In the genomic region with DNA sequence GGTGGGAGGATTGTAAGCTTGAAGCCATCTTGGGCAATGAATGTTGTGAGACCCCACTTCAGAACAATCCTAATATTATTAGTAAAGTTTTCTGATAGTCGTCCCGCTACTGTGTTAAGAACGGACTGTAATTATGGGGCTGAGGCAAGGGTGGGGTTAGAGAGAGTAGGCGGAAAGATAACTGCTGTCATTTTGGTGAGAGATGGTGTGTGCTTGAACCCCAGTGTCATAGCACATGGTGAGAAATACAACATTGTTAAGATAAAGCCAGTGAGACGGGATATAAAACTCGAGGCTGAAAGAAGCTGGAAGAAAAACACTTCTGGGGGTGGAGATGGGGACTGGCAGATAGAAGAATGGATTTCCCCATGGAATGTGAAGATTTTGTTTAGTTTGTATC, we compare ENCODE assay signal across 13 mouse cellular contexts. TPM values are rescaled to one million over a fixed set of nuclear protein-coding genes. Genes with fewer than 3 reads are reported as not detected.
DNase-seq lines count a peak whose midpoint lies in the region; ATAC-seq lines count a peak whose summit lies in the region.
"Had no signal": no experiment of that assay in that cellular context is flagged by ENCODE, and none has a peak within 500 bp of the region (broad histone marks: within the 10 kb centered on the region; RNA-seq: fewer than 3 reads in every experiment).

No protein-coding gene starts in this region.

- peaks cover 8% of the 10 kb centered on the region for H3K9me3 ChIP-seq in hindbrain, embryonic 10.5 days
- H3K9me3 ChIP-seq in hindbrain, embryonic 13.5 days, result peaks cover 6% of the 10 kb centered on the region; the same call in 1 of the 2 replicates
- peaks cover 7% of the 10 kb centered on the region; the same call in 1 of the 2 replicates for H3K9me3 ChIP-seq in lung, embryonic 15.5 days
- peaks cover 12% of the 10 kb centered on the region for H3K9me3 ChIP-seq in embryonic facial prominence, embryonic 10.5 days
- peaks cover 5% of the 10 kb centered on the region; the same call in 1 of the 2 replicates for H3K9me3 ChIP-seq in liver, embryonic 15.5 days (replicated peaks)

- no peak for ATAC-seq in hindbrain, embryonic 13.5 days (ENCODE audit: low FRiP score)
- no peak for ATAC-seq in lung, embryonic 15.5 days (ENCODE audit: borderline replicate concordance, extremely low read depth, low FRiP score, low TSS enrichment)
- ATAC-seq in liver, embryonic 15.5 days (ENCODE audit: insufficient read depth), result no peak
- ATAC-seq: hindbrain, embryonic 16.5 days had no signal

- H3K4me3 ChIP-seq in hindbrain, embryonic 10.5 days, result 0 out of 2 replicates have a peak overlapping the region, but pooled peaks have one; percentile 77
- H3K4me3 ChIP-seq in hindbrain, embryonic 13.5 days, result no peak overlapping the region
- no peak overlapping the region for H3K4me3 ChIP-seq in lung, embryonic 15.5 days
- H3K4me3 ChIP-seq in embryonic facial prominence, embryonic 10.5 days, result peak overlapping the region; percentile 72; the same call in 1 of the 2 replicates
- H3K4me3 ChIP-seq in liver, embryonic 15.5 days (replicated peaks), result peak overlapping the region; percentile 12; the same call in 1 of the 2 replicates

- no peak overlapping the region for H3K27ac ChIP-seq in hindbrain, embryonic 10.5 days
- no peak overlapping the region for H3K27ac ChIP-seq in hindbrain, embryonic 13.5 days
- no peak overlapping the region for H3K27ac ChIP-seq in lung, embryonic 15.5 days
- H3K27ac ChIP-seq in embryonic facial prominence, embryonic 10.5 days (replicated peaks), result no peak overlapping the region
- H3K27ac ChIP-seq in liver, embryonic 15.5 days (replicated peaks), result no peak overlapping the region
- H3K27ac ChIP-seq: stomach, postnatal 0 days had no signal

- peaks cover 19% of the 10 kb centered on the region for H3K4me1 ChIP-seq in hindbrain, embryonic 10.5 days (replicated peaks)
- H3K4me1 ChIP-seq in hindbrain, embryonic 13.5 days (replicated peaks), result peaks cover 13% of the 10 kb centered on the region
- H3K4me1 ChIP-seq in lung, embryonic 15.5 days, result peaks cover 19% of the 10 kb centered on the region; the same call in 1 of the 2 replicates
- H3K4me1 ChIP-seq in embryonic facial prominence, embryonic 10.5 days, result peaks cover 19% of the 10 kb centered on the region
- peaks cover 32% of the 10 kb centered on the region for H3K4me1 ChIP-seq in liver, embryonic 15.5 days (replicated peaks)

- no peaks in the 10 kb centered on the region for H3K27me3 ChIP-seq in hindbrain, embryonic 10.5 days (ENCODE audit: insufficient read depth, poor library complexity, severe bottlenecking)
- H3K27me3 ChIP-seq in hindbrain, embryonic 13.5 days, result no peaks in the 10 kb centered on the region
- no peaks in the 10 kb centered on the region for H3K27me3 ChIP-seq in lung, embryonic 15.5 days
- no peaks in the 10 kb centered on the region for H3K27me3 ChIP-seq in embryonic facial prominence, embryonic 10.5 days (replicated peaks; ENCODE audit: low read depth, poor library complexity, severe bottlenecking)
- no peaks in the 10 kb centered on the region for H3K27me3 ChIP-seq in liver, embryonic 15.5 days

- no peak overlapping the region for H3K9ac ChIP-seq in hindbrain, embryonic 13.5 days
- no peak overlapping the region for H3K9ac ChIP-seq in lung, embryonic 15.5 days
- no peak overlapping the region for H3K9ac ChIP-seq in liver, embryonic 15.5 days

- H3K4me2 ChIP-seq in hindbrain, embryonic 13.5 days, result no peak overlapping the region
- peak overlapping the region; percentile 57 for H3K4me2 ChIP-seq in lung, embryonic 15.5 days
- peak overlapping the region; percentile 91 for H3K4me2 ChIP-seq in liver, embryonic 15.5 days

- H3K36me3 ChIP-seq in hindbrain, embryonic 10.5 days, result peaks cover 9% of the 10 kb centered on the region
- no peaks in the 10 kb centered on the region for H3K36me3 ChIP-seq in hindbrain, embryonic 13.5 days
- H3K36me3 ChIP-seq in lung, embryonic 15.5 days, result no peaks in the 10 kb centered on the region
- H3K36me3 ChIP-seq in embryonic facial prominence, embryonic 10.5 days (replicated peaks), result peaks cover 10% of the 10 kb centered on the region
- peaks cover 6% of the 10 kb centered on the region for H3K36me3 ChIP-seq in liver, embryonic 15.5 days (replicated peaks)

- WGBS in hindbrain, embryonic 10.5 days, result 94% methylated on average over 6 of the region's 6 CpGs
- 92% methylated on average over 6 of the region's 6 CpGs for WGBS in hindbrain, embryonic 13.5 days
- WGBS in lung, embryonic 15.5 days, result 41% methylated on average over 6 of the region's 6 CpGs
- WGBS in embryonic facial prominence, embryonic 10.5 days, result 94% methylated on average over 6 of the region's 6 CpGs
- WGBS in liver, embryonic 15.5 days (ENCODE audit: insufficient replicate concordance), result 41% methylated on average over 6 of the region's 6 CpGs

- DNase-seq in hindbrain, embryonic 10.5 days (ENCODE audit: low spot score), result no peak
- DNase-seq in lung, postnatal 36 days, result no peak
- DNase-seq in embryonic facial prominence, embryonic 10.5 days (ENCODE audit: low spot score), result no peak
- no peak for DNase-seq in adrenal gland, postnatal 4 days (ENCODE audit: low spot score in 2 of 2)
- no peak for DNase-seq in frontal cortex, postnatal 36 days (ENCODE audit: low spot score in 2 of 2)
- DNase-seq: cerebellum, adult 8-10 months; kidney, postnatal 4 days; midbrain, embryonic 14.5 days had no signal

RNA-seq across cellular contexts. Expression of a gene that starts 1.5 kb away (rescaled TPM):
- polyA plus RNA-seq in hindbrain, embryonic 10.5 days (2016; fragmentation: Nextera tagmentation; extraction: Ambion mirVana), result 25.2 and 28.6 TPM in 2 replicates
- polyA plus RNA-seq in hindbrain, embryonic 13.5 days (2015; fragmentation: Nextera tagmentation; extraction: Ambion mirVana), result 14.7 and 19.8 TPM in 2 replicates
- polyA plus RNA-seq in lung, embryonic 15.5 days (2015; fragmentation: Nextera tagmentation; extraction: Ambion mirVana), result 30.7 and 33.9 TPM in 2 replicates
- 23.0 and 25.8 TPM in 2 replicates for polyA plus RNA-seq in embryonic facial prominence, embryonic 10.5 days (2016; fragmentation: Nextera tagmentation; extraction: Ambion mirVana)
- 10.1 and 10.6 TPM in 2 replicates for polyA plus RNA-seq in liver, embryonic 15.5 days (2015; fragmentation: Nextera tagmentation; extraction: Ambion mirVana)
- 10 to 100 TPM; 25.7 to 31.5 TPM for total RNA-seq in adrenal gland, postnatal 4 days (2021)

Comparison
In these comparisons a context has a peak if more than half of its experiments do, and no peak if none do; other contexts are left out.
1. H3K4me3 ChIP-seq: peak in hindbrain, embryonic 10.5 days (single experiment), embryonic facial prominence, embryonic 10.5 days (single experiment) and liver, embryonic 15.5 days (single experiment); none in hindbrain, embryonic 13.5 days (single experiment) and lung, embryonic 15.5 days (single experiment).